Mouse (Mus musculus) left cerebral cortex, postnatal 36 days (tissue): Measurements from ENCODE around the gene Zdhhc8. TPM values are rescaled to one million over a fixed set of nuclear protein-coding genes. Genes with fewer than 3 reads are reported as not detected.
A peak's percentile ranks its signal among the peaks of the same experiment; 100 is the strongest.

Experiments
- DNase-seq, 2 experiments: peaks; one replicate each; pipeline ENCODE4 v3.0.0; 2021 to 2022; ENCODE audit warnings: low spot score in 2 of 2, mixed read lengths in 1 of 2
- intact Hi-C: fragments of 180-260 bp; cut with DNase I; formaldehyde crosslinking; loops from one replicate; pipeline ENCODE4 v1.15.1; 2025
- total RNA-seq, 2 experiments: library from RNA; stranded (reverse); gene quantifications; 2 replicates each; pipeline ENCODE4 v1.2.3; 2021

The Zdhhc8 gene
- 100 to 1,000 TPM; 145 to 154 TPM for total RNA-seq

DNA sequence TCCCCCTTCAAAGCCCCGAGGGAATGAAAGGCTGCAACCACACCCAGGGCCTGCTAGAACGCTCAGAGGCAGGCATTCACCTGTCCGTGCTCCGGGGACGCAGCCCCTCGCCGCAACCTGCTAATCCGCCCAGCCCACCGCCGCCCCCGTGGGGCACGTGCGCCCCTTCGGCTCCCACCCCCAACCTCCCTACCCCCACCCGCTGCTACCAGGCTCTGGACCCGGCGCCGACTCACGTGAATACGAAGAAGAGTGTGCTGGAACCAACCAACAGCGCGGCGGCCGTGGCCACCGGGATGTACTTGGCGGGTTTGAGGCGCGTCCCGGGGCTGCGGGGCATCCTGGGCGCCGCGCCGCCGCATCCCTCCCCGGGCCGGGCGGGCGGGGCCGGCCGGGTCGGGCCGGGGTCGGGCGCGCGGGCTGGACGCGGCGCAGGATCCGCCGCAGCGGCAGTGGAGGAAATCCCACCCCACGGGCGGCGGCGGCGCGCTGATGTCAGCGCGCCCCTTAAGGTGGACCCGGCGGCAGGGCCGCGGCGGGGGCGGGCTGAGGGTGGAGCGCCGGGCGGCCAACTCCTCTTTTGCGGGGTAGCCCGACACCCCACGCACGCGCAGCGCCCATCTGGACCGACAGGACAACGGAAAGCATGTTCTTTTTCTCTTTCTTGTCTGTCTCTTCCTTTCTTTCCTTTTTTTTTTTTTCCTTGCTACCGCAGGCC is at the start of gene Zdhhc8:
TSS of gene Zdhhc8 (minus strand) at position 466 of the 718 bp plus-strand sequence.
- intact Hi-C loops = no loop called here
- peak; percentile 83 to 86 for DNase-seq

- intact Hi-C loops = no loop called here
- DNase-seq = no peak
These were observed 40.2 kb upstream of the Zdhhc8 start for GRCm38 (mm10) chr16:18275166-18275565.

DNA sequence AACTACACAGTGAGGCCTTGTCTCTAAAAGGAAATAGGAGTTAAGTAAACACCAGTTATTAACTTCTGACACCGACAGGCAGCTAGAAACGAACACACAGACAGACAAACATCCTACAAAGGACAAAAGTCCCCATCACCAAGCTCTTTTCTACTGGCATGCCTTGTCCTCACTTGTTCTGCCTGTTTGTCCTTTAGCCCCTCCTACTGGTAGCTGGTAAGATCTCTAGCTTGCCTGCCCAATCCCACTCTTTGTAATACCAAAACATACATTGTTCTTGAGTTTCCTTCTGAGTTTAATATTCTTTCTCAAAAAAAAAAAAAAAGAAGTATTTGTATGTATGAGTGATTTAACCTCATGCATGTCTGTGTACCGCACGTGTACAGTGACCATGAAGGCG is 33.2 kb upstream of the Zdhhc8 start:
- intact Hi-C loops = no loop called here
- DNase-seq = no peak

DNA sequence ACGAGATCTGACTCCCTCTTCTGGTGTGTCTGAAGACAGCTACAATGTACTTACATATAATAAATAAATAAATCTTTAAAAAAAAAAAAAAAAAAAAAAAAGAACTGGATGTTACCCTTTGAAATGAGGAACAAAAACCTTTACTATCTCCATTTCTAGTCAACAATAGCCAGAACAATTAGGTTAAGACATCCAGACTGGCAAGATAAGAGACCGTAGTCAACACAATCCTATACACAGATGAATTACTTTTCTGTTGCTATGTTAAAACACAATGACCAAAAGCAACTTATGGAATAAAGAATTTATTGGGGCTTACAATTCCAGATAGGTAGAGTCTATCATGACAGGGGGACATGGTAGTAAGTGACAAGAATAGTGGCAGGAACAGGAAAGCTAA is 30.1 kb upstream of the Zdhhc8 start:
- no peak for DNase-seq
- intact Hi-C loops = no loop called here

DNA sequence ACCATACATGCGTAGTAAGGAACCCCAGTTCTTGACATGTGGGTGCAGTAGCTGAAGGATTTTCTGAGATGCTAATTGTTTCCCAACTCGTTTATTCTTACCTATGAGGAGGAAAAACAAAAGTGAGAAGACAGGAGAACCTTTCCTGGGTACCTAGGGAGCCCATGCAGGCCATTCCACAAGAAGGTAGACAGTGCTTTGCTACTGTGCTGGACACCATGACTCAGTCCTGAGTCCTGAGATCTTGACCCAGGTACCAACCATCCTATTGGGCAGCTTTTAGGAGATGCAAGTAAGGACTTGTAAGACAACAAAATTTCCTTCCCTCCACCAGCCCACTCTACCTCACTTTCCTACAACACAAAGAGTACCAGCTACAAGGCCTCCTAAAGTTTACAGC is 23.3 kb upstream of the Zdhhc8 start, which contains the start of gene Gm49776:
TSS of gene Gm49776 (minus strand) at position 101 of the 400 bp plus-strand sequence.
- intact Hi-C loops = no loop called here

DNA sequence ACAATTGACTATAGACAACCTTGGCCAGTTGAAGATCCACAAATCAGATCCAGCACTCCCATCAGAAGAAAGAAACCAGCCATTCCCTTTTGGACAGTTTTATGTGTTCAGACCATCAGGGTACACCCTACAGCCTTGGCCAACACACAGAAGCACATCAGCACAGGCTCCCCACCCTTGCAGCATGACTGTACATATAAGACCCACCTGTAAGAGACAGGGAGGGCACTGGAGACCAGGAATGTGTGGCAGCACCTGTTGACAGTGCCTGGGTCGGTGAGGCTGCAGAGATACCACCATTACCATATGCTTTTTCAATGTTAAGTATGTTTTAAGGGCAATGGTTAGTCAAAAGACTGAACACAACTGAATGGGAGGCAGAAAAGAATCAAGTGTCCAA is 18.9 kb upstream of the Zdhhc8 start:
- intact Hi-C loops = no loop called here

More for the DNA sequence above, 23.3 kb upstream of the Zdhhc8 start, which contains the start of gene Gm49776:
- no peak for DNase-seq

DNA sequence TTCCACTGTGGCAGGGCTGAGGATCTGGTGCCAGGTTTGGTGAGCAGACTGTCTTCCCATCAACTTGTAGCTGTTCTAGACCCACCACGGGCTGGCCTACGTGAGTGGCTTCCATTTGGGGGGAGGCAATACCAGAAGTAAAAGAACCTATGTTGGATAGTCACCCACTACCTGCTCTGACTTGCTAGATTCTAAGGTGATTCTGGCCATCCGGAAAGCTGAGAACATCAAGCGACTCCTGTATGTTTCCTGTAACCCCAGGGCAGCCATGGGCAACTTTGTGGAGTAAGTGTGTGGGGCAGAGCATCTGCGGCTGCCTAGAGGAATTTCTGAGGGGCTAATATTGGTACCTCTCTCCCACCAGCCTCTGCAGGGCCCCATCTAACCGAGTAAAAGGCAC is 17.8 kb upstream of the Zdhhc8 start:
- DNase-seq = no peak
- intact Hi-C loops = no loop called here

More for the DNA sequence above, 18.9 kb upstream of the Zdhhc8 start:
- DNase-seq = no peak

GRCm38 (mm10) chr16:18250828-18251790 is 16.2 kb upstream of the Zdhhc8 start:
- intact Hi-C loops = no loop called here
- no peak for DNase-seq

DNA sequence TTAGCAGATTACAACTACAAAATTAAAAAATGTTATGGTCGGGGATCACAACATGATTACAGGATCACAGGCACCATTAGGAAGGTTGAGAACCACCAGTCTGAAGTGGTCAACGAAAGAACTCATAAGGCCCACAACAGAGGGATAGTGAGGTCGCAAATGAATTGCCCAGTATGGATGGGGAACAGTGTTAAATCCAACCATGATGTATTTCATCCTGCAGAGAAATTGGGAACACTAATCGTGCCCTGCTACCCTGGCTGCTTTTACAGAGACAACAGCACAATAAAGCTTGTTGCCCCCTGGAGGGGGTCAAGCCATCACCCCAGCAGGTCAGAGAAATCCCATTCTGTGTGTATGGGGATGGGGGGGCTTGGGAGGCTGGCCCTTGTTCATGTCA is 15.3 kb upstream of the Zdhhc8 start:
- intact Hi-C loops = no loop called here
- DNase-seq = no peak

GRCm38 (mm10) chr16:18249364-18249967 is 14.5 kb upstream of the Zdhhc8 start:
- intact Hi-C loops = loop anchor here (5.0 kb wide), 1 partner anchor 38 kb away; the partner anchor contains the start of gene Dgcr8
- peak; percentile 37 to 43 for DNase-seq

- DNase-seq = peak; percentile 98 to 99
- intact Hi-C loops = loop anchor here (5.0 kb wide), 1 partner anchor 39 kb away; the partner anchor contains the start of gene Dgcr8
These were observed 13.8 kb upstream of the Zdhhc8 start, which contains the start of the genes Trmt2a and Ranbp1 for GRCm38 (mm10) chr16:18248433-18249363. TSS of gene Trmt2a (plus strand) at chr16:18248679. TSS of gene Ranbp1 (minus strand) at chr16:18248732.

GRCm38 (mm10) chr16:18247521-18248399 is 12.8 kb upstream of the Zdhhc8 start:
- intact Hi-C loops = loop anchor here (5.0 kb wide), 1 partner anchor 40 kb away; the partner anchor contains the start of gene Dgcr8
- peak in 1 of 2 experiments; percentile 30 for DNase-seq

DNA sequence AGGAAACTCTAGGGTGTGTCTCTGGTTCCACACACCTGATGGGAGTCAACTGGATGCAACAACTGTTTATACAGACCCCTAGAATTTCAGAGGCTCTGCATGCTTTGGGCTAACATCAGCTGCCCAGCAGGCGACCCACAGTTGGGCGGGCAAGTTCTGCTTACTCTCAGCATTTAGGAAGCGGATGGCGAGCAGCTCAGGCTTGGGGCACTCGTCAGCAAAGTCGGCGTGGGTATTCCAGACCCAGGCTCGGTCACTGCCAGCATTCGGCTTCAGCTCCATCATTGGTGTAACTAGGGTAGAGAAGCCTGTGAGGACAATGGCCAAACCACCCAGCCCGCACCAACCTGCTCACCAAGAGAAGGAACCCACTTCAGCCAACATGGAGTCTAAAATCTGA is 6.6 kb upstream of the Zdhhc8 start:
- intact Hi-C loops = no loop called here
- DNase-seq = no peak

DNA sequence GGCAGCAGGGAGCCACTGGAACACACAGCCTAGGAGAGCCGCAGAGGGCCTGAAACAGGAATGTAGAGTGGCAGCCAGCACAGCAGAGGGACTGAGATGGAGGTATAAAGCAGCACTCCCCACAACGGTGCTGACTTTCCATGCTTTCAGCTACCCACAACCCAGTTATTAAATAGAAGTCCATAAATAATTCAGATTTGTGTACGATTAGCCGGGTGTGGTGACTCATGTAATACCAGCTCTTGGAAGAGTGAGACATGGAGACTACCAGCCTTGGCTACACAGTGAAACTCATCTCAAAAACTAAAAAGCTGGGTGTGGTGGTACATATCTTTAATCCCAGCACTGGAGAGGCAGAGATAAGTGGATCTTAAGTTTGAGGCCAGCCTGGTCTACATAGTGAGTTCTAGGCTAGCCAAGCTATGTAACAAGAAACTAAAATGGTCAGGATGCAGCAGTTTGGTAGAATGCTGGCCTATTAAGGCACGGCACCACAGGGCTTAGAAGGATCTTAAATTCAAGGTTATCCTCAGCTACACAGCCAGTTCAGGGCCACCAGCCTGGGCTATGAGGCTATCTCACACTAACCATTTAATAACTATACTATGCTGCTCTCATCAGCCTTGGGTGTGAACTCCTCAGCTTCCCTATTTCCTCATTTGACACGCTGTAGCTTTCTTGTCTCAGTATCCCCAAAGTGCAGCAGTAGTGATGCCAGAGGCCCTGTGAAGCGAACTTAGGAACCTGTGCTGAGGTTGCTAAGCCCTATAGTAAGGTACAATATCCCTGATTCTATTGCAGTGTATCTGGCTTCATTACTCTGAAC is 2.0 kb upstream of the Zdhhc8 start:
- intact Hi-C loops = no loop called here
- no peak for DNase-seq

DNA sequence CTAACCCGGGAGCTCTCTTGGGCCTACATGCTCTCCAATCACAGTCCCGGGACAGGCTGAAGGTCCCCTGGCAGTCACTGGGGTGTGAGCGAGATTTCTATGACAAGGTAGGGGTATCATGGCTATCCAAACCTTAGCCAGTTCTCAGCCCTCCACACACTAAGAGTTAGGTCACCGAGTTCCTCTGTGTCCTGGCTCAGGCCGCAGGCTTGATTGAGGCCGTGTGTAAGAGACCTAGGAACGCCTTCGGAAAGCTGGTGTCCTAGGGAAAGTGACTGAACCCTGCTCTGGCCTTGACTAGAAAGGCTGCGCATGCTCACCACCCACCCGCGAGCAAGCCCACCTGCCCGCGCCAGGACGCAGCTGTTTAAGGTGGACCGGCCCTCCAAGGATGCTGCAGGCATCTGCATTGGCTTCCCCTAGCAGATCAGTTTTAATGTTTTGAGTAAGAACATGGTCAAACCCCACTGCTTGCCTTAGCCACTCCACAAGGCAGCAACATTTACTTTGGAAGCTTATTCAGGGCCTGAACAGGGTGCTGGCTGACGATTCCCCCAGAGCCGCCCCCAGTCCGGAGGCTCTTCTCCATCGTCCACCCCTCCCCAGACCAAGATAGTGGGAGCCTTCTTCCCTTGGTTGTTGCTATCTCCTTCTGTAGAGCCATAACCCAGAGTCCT is 591 bp upstream of the Zdhhc8 start:
- DNase-seq = peak; percentile 74 to 79
- intact Hi-C loops = no loop called here

DNA sequence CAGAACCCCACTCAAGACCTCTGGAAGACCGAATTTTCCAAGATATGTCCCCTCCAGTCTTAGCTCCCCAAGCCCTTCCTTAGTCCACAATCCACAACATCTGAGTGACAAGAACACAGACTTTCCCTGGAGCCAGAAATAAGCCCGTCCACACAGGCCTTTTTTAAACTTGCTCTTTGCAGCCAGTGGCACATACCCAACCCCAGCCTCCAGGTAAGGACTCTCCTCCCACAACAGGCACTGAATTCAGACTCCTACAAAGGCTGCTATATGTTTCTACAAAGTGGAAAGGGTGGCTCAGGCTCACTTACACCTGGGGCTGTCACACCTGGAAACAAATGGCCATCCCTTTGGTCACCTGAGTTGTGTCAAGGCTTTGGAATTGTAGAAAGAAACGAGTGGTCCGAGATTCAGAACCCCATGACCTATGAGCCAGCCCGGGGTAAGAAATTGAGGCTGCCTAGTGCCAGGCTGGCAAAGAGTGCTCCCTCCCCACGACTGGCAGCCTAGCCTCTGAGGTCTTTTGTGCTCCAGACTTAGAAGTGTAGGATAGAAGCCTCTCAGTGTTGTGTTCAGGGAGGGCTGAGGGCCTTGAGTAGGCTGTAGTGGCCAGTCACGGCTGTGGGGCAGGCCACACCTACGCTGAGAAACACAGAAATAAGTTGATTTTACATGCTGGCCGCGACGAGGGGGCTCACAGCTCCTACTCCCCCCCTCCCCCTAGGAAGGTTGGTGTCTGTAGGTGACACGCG is 841 bp downstream of the Zdhhc8 start:
- intact Hi-C loops = no loop called here
- DNase-seq = no peak
